Mouse (Mus musculus) A20 (cell line): ENCODE measurements around the gene Scimp.

Source experiments
- DNase-seq: peaks from one replicate; pipeline ENCODE4 v3.0.0-alpha.2; 2011; ENCODE audit warnings: low read depth, low spot score

Gene Scimp

GRCm38 (mm10) chr11:70812365-70812764, at the start of gene Scimp:
Scimp (minus strand) TSS chr11:70812586.
- peak; percentile 94 for DNase-seq

- DNase-seq: no peak
Observed at GRCm38 (mm10) chr11:70860371-70860770, 48.0 kb upstream of the Scimp start.

- no peak for DNase-seq
Observed at GRCm38 (mm10) chr11:70846029-70846428, 33.6 kb upstream of the Scimp start.

DNA sequence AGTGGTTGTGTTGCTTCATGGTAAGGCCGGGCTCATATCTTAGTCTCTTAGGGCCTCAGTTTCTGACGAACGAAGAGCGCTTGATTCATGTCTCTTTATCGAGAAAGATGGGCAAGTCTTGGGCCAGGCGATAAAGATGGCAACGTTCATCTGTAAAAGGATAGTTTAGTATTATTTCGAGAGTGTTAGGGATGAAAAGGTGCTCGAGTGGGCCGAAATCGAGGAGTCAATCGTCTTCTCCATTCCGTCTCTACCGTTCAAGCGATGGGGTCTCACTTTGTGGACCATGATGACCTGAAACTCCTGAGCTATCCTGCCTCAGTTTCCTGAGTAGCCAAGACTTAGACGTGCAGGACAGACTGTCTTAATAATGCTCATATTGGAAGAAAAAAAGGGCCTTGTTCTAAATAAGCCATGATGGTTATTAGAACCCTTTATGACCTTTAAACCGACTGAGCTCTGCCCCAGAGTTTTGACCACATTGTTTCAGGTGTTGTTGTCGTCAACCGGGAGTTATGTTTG, 33.1 kb upstream of the Scimp start:
- peak; percentile 42 for DNase-seq

DNA sequence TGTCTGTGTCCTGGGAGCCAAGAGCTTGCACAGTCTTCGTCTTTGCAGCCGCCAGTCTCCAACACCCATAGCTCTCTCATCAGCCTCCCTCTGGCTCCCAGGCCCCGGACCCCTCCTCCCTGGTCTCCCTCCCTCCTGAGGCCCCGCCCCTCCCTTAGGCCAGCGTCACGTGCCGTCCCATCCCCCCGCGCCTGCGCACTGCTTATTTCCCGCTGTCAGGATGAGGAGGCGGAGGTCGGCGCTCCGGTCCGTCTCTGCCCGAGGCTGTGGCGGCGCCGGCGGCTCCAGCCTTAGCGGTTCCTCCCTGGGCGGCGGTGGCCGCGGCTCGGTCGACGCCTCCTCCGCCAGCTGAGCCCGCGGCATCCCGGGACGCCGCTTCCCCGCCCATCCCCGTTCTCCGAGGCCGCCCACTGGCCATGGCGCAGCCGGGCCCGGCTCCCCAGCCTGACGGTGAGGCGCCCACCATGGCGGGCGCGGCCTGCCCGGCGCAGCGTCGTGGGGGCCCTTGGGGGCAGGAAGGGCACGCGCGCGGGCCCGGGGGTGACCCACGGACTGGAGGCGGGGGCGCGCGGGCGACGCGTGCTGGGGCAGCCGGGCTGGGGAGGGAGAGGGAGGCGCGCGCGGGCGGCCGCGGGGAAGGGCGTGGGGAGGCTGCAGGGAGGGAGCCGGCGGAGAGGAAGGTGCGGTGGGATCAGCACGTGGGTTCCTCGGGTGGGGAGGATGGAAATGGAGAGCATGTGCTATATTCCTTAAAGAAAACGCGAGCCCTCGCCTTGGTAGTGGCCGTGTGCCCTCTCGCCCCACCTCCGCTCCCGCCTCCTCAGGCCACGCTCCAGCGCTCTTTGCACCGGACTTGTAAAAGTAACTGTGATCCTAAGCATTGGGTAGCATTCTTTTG, 32.4 kb upstream of the Scimp start, which contains the start of gene Rabep1:
TSS of gene Rabep1 (plus strand) at position 220 of the 898 bp plus-strand sequence.
- DNase-seq: peak; percentile 96

DNA sequence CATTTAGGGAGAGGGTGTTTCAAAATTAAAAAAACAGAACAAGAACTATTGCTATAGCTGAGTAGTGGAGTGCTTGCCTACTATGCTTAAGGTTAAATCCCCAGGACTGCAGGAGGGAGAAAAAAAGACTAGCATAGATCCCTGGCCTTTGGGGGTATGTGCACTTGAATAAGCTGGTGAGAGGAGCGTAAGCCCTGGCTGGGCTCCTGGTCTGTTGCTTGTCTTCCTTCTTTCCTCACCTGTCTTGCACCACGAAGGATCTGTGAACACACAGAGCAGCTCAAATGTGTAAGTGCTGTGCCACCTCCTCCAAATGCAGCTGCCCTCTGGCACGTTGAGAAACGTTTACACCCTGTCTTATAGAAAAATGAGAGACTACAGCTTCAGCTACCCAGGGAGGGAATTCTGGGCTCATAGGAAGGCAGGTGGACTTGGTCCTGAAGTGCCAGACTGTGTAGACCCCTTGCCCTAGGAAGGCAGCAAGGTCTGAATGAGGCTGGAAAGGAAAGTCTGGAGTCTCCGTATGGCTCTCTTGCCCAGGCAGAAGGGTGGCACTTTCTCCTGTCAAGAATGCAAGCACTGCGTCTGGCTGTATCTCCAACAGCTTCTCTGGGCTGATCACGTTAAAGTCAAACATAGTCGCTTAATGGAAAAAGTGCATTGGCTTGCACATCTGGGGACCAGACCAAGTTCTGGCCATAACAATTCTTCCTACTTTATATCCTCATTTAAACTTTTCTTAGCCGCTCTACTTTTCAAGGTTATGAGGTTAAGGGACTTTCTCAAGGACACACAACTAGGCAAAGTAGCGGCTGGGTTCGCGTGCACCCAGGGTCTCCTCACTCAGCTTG, 31.5 kb upstream of the Scimp start:
- no peak for DNase-seq

- DNase-seq: no peak
Observed at GRCm38 (mm10) chr11:70842983-70843382, 30.6 kb upstream of the Scimp start.

DNA sequence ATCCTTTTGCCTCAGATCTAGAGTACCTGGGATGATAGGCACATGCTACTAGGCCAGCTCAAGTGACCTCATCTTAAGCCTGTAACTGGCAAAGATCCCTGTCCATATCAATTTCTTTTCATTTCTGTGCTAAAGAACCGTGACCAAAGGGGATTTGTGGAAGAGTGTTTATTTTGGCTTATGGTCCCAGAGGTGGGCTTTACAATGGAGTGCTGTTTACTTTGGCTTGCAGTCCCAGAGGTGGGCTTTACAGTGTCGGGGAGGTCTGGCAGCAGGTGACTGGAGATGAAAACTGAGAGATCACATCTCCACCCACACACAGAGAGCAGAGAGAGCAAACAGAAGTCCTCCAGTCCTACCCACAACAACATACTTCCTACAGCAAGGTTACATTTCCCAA, 26.2 kb upstream of the Scimp start:
- DNase-seq: no peak

DNA sequence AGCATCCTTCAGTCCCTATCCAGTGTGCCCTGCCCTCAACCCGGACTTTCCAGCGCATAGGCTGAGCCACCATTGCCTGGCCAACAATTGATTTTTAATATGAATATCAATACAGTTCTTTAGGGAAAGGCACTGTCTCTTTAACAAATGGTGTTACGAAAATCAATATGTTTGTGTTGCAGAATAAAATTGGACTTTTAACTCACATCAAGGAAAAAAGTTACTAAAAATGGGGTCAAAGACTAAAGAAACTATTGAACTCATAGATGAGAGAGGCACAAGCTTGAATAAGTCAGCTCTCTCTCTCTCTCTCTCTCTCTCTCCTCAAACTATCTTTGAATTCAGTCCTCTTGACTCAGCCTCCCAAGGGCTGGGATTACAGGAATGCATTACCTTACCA, 24.6 kb upstream of the Scimp start:
- no peak for DNase-seq

DNA sequence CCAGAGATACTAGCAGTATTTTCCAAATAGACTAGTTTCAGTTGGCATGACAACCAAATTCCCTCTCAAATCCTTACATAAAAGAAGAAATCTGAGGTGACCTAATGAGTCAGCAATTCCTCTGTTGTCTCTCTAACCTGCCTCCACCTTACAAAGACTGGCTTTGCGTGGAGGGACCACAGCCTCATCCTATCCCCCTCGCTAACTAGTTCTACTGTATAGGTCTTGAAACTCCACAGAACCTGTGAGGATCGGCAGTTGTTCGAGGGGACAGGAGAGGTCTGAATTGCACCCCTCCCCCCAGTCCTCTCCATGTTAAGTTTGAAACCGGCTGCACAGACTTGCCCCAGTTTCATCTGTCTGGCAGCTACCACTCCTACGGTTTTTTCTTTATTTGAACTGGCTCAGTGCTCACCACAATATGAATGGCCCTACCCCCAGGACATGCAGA, 23.0 kb upstream of the Scimp start:
- no peak for DNase-seq

- DNase-seq: no peak
Observed at GRCm38 (mm10) chr11:70833831-70834230, 21.4 kb upstream of the Scimp start.

DNA sequence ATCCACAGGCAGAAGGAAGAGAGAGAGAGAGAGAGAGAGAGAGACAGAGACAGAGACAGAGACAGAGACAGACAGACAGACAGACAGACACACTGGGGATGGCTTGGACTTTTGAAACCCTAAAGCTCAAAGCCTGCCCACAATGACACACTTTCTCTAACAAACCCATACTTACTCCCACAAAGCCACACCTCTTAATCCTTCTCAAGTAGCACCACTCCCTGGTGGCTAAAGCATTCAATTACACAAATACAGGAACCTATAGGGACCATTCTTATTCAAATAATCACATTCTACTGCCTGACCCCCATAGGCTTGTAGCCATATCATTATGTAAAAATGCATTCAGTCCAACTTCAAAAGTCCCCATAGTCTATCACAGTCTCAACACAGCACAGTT, 21.0 kb upstream of the Scimp start:
- no peak for DNase-seq

DNA sequence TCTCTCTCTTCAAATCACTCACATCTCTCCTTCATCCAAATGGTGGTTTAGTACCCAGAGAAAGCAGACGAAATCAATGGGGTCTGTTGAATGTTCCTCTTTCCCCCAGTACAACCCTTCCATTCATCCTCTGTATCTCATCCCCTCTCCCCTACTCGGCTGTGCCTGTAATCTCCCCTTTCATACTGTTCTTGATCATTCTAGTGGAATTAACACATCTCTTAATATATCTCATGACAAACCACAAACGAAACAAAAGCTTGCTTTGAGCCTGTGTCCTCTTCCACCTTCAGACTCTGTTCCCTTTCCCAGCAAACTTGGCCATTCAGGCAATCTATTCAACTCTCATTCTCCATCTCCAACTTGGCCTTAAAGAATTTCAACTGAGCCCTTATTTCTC, 18.8 kb upstream of the Scimp start:
- no peak for DNase-seq

- no peak for DNase-seq
Observed at GRCm38 (mm10) chr11:70828975-70829615, 16.7 kb upstream of the Scimp start.

GRCm38 (mm10) chr11:70826207-70826606, 13.8 kb upstream of the Scimp start:
- peak; percentile 54 for DNase-seq

- DNase-seq: no peak
Observed at GRCm38 (mm10) chr11:70821728-70822591, 9.6 kb upstream of the Scimp start.

DNA sequence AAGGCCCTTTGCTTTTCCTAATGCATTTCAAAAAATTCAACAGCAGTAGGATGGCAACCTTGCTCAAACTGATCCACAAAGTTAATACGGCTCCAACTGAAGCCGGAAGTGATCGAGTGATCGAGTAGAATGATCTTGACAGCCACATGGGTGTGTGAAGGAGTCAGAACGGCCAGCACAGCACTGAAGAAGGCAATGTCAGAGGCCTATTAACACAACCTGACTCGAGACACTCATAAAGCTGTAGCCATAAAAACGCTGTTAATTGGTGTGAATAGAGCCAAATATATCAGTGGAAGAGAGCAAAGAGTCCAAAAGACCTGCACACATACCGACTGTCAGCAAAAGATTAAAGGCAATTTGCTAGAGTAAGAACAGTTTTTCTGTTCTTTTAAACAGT, 7.7 kb upstream of the Scimp start:
- no peak for DNase-seq

DNA sequence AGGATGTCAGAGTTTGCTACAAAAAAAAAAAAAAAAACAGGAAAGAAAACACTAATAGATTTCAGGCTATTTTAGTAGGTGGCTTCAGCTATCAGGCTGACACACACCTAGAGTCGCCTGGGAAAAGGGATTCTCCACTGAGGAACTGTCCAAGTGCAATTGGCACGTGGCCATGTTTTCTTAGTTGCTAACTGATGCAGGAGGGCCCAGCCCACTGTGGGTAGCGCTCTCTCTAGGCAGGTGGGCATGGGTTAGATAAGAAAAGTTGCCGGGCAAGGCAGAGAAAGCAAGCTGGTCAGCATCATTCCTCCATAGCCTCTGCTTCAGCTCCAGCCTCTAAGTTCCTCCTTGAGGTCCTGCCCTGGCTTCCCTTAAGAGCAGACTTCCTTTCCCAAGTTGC, 4.4 kb upstream of the Scimp start:
- DNase-seq: no peak

DNA sequence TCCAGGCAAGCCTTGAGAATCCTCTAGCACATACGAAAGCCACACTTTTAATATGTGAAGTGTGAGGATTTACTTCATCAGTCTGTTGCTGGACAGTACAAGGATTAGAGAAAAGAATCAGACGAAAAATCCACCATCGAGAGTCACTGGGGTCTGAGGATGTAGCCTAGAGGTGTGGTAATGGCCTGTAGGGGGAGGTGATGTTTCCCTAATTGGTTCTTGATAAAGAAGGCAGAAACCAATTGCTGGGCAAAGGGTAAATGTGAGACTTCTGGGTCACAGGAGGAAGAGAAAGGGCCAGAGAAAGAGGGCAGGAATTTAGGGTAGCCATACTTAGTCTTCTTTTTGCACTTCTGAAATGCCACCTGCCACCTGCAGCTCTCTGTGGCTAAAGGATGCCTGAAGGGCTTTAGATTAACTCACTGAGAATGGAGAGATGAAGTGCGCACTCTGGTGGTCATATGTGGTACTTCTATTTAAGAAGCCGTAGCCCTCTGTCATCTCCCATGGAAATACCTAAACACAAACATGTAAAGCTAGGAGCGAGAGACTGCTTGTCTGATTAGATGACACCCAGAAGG, 3.2 kb upstream of the Scimp start:
- DNase-seq: peak; percentile 89

DNA sequence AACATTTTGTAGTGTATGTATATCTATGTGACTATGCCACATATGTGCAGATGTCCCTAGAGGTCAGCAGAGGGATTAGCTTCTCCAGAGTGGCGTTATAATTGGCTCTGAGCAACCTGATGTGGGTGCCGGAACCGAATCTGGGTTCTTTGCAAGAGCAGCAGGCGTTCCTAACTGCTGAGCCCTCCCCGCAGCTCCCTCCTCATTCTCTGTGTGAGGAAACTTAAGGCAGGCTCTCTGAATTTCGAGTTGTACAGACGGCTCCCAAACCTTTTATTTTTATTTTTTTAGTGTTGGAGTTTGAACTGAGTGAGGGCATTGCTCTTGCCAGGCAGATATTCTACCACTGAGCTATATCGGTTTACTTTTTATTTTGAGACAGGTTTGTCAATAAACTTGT, 2.7 kb upstream of the Scimp start:
- DNase-seq: peak; percentile 55
